Mouse (Mus musculus) gastrocnemius, postnatal 14 days (tissue): ENCODE measurements around the gene Gm45808. TPM values are rescaled to one million over a fixed set of nuclear protein-coding genes. Genes with fewer than 3 reads are reported as not detected.
A peak's percentile ranks its signal among the peaks of the same experiment; 100 is the strongest.
"Not testable (repeated sequence)": the region's sequence is repeated elsewhere in the genome, so short reads cannot be mapped to it uniquely, and the experiment has no call there.

ENCODE experiments used
- DNase-seq: peaks from one replicate; pipeline ENCODE4 v3.0.0; 2021; ENCODE audit warnings: mixed read lengths
- intact Hi-C: fragments of 180-260 bp; cut with DNase I; formaldehyde crosslinking; loops from one replicate; pipeline ENCODE4 v1.15.1; 2025; ENCODE audit warnings: low total_unique reads
- long read RNA-seq, 2 experiments: library from polyadenylated mRNA; stranded (forward); transcript quantifications; one replicate each; pipeline ENCODE4 v2.0.0; 2021
- total RNA-seq, 2 experiments: library from RNA; stranded (reverse); gene quantifications; 2 replicates each; pipeline ENCODE4 v1.2.3; 2021

Gm45808 gene
- 1 to 10 TPM; 6.0 to 6.2 TPM for total RNA-seq
- long read RNA-seq, experiment 1 = 0 reads
- long read RNA-seq, experiment 2 = 0 reads

GRCm38 (mm10) chr7:45486761-45487415 lies at the start of gene Gm45808:
TSS of gene Gm45808 (minus strand) at chr7:45486811.
- DNase-seq = no peak
- intact Hi-C loops = no loop called here

- intact Hi-C loops = no loop called here
- DNase-seq = no peak
These were observed 49.1 kb upstream of the Gm45808 start for GRCm38 (mm10) chr7:45535676-45536075.

GRCm38 (mm10) chr7:45530643-45531042 lies 44.0 kb upstream of the Gm45808 start:
- intact Hi-C loops = no loop called here

GRCm38 (mm10) chr7:45529461-45529860 lies 42.9 kb upstream of the Gm45808 start:
- peak; percentile 68 for DNase-seq
- intact Hi-C loops = no loop called here

More at GRCm38 (mm10) chr7:45530643-45531042, 44.0 kb upstream of the Gm45808 start:
- peak; percentile 60 for DNase-seq

DNA sequence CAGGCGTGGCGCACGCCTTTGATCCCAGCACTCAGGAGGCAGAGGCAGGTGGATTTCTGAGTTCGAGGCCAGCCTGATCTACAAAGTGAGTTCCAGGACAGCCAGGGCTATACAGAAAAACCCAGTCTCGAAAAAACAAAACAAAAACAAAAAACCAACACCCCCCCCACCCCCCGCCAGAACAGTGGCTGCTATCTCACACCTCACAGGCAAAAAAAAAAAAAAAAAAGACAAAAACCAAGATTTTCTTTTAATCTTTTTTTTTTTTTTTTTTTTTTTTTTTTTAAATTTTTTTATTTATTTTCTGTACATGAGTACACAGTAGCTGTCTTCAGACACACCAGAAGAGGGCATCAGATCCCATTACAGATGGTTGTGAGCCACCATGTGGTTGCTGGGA lies 40.6 kb upstream of the Gm45808 start:
- DNase-seq, intact Hi-C loops: not testable (repeated sequence)

DNA sequence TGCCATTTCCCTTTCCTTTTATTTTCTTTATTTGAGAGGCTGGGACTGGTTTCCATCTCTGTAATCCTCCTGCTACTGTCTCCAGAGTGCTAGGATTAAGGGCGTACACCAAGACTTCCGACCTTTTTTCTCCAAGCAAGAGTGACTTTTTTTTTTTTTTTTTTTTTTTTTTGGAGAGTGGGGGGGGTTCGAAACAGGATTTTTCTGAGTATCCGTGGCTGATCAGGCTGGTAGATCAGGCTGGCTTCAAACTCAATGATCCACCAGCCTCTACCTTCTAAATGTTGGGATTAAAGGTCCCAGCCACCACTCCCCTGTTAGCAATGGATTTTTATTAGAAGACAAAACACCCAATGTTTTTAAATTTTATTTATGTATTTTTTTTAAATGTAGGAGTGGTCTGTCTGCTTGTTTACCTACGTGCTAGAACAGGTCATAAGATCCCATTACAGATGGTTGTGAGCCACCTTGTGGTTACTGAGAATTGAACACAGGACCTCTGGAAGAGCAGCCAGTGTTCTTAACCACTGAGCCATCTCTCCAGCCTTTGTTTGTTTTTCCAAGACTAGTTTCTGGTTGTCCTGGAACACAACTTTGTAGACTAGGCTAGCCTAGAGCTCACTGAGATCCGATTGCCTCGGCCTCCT lies 40.0 kb upstream of the Gm45808 start:
- DNase-seq = no peak
- intact Hi-C loops = no loop called here

GRCm38 (mm10) chr7:45525809-45526473 lies 39.3 kb upstream of the Gm45808 start, which contains the start of the genes Ppp1r15a and Plekha4:
TSS of gene Ppp1r15a (minus strand) at chr7:45526268.
TSS of gene Plekha4 (plus strand) at chr7:45526330.
- DNase-seq = peak; percentile 93
- intact Hi-C loops = no loop called here

DNA sequence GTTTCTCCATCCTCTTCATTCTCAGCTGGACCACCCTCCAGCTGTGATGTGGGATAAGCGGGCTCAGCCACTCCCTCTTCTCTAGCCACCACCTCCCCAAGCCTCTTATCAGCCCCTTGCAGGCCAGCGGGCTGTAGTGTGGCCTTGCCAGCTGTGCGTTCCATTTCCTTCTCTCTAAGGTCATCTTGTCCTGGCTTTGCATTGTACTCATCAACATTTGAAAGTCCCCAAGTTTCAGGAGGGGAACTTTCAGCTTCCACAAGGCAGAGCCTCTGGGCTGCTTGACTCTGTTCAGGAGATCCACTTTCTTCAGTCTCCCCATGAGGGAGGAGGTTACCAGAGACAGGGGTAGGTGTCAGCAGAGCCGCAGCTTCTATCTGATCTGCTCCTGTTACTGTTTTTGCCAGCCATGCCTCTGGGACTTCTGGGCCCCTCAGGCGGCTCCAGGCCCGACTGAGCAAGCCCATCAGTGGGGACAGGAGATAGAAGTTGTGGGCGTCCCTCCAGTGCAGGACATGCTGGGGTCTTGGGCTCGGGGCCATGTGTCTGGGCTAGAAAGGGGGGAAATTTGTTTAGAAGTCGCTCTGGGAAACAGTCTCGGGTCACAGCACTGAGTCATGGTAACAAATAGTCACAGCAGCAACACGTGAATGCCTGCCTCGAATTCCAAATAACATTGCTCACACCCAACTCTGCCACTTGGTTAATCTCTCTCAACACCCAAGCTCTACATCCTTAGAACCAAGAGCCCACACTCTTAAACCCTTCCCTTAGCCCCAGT lies 38.4 kb upstream of the Gm45808 start:
- intact Hi-C loops = no loop called here
- DNase-seq = no peak

- no peak for DNase-seq
- intact Hi-C loops = no loop called here
These were observed 37.1 kb upstream of the Gm45808 start for GRCm38 (mm10) chr7:45523678-45524170.

DNA sequence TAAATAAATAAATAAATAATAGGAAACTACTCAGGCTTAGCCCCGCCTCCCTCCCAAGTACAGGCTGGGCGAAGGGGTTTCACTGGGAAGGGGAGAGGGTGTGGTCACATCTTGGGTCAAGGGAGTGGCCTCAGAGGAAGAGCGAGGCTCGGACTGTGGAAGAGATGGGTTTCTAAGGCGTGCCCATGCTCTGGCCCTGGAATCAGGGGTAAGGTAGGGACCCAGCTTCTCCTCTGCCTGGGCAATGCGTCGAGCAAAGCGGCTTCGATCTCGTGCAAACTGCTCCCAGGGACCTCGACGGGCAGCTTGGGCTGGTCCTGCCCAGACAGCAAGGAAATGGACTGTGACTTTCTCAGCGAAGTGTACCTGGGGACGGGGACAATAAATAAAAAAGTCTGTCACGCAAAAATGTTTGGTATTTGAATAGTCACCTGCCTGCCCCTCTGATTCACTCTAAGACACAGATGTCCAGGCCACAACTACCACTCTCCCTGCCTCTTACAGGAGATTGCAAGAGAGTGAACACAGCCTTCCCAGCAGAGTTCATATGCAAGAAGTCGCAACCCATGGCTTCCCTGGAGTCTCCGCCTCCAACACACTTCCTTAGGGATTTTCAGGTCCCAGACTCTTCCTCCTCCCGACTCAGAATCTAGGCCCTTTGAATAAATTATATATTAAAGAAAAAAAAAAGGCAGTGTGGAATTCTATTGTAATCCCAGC lies 36.5 kb upstream of the Gm45808 start:
- DNase-seq = no peak
- intact Hi-C loops = no loop called here

- intact Hi-C loops = no loop called here
- DNase-seq = no peak
These were observed 35.7 kb upstream of the Gm45808 start for GRCm38 (mm10) chr7:45522194-45522752.

GRCm38 (mm10) chr7:45521728-45522184 lies 35.1 kb upstream of the Gm45808 start:
- intact Hi-C loops = no loop called here
- DNase-seq = peak; percentile 86

DNA sequence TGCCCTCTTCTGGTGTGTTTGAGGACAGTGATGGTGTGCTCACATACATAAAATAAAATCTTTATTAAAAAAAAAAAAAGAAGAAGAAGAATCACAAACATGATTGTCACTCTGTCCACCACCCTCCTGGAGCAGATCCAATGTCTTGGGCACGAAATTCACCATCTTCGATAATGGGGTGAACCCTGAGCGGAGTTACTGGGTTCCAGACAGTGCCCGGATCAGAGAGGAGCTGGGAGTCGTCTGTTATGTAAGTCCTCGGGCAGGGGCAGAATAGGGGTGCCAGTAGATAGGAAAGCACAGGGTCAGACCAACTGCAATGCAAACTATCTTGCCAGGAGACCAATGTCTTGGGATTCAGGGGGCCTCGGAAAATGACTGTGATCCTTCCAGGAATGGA lies 34.0 kb upstream of the Gm45808 start:
- DNase-seq = no peak
- intact Hi-C loops = no loop called here

DNA sequence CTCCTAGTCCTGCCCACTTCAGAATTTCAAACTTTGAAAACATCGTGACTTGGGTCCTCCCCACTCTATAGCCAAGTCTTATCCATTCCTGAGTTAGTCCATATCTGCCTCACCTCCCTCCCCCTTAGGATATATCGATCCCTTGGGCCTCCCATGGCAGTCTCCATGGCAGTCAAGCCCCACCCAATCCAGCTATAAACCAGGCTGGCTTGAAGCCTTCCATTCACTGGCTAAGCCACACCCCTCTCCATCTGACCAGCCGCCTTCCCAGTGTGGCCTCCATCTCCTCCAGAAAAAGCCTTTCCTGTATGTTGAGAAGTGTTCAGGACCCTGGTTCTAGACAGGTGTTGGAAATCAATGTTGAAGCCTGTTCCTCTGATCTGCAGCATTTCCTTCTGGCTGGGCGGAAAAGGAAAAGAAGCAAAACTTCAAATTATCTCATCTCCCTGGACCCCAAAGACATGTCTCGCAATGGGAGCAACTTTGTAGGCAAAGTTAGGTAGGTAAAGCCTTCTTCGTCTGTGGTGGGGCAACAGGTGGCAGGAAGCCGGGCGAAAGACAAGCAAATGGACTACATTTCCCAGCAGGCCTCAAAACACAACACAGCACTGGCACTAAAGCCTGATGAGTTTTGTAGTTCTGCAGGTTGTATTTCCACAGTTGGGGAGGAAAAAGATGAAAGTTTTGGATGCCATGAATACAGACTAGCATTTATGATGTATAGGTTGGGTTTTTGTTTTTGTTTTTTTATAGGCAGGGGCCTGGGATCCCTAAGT lies 32.9 kb upstream of the Gm45808 start:
- intact Hi-C loops = no loop called here
- no peak for DNase-seq

GRCm38 (mm10) chr7:45518618-45519017 lies 32.0 kb upstream of the Gm45808 start:
- intact Hi-C loops = no loop called here
- no peak for DNase-seq

DNA sequence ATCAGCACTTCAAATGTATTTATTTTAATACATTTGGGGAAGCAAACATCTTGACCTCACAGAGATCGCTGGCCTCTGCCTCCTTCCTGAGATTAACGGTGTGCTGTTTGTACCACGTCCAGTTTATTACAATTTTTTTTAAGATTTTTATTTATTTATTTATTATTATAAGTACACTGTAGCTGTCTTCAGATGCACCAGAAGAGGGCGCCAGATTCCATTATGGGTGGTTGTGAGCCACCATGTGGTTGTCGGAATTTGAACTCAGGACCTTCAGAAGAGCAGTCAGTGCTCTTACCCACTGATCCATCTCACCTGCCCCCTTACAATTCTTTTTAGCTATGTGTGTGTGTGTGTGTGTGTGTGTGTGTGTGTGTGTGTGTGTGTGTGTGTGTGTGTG lies 30.2 kb upstream of the Gm45808 start:
- intact Hi-C loops, DNase-seq: not testable (repeated sequence)

GRCm38 (mm10) chr7:45515436-45515835 lies 28.8 kb upstream of the Gm45808 start:
- no peak for DNase-seq
- intact Hi-C loops = no loop called here

- intact Hi-C loops = no loop called here
- no peak for DNase-seq
These were observed 27.8 kb upstream of the Gm45808 start for GRCm38 (mm10) chr7:45514411-45514810.
